22 mouse cellular contexts compared by ENCODE assay signal in the genomic region with DNA sequence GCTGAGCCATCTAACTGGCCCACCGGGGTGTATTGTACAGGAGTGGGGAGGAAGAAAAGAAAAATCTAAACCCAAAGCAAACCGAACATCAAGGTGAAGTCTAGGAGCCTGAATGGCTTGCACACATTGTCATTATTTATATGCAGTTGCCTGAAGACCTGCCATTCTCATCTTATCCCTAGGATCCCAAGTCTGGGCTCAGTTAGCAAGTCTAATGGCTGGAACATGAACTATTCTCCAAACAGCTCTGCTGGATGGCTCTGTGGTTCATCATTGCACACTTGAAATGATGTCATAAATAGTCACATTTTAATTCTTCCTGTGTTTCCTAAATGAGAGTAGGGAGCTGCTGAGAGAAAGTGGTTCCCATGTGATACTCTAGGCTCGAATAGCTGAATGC.
DNase-seq lines count a peak whose midpoint lies in the region; ATAC-seq and TF ChIP-seq lines count a peak whose summit lies in the region.
"Had no signal": no experiment of that assay in that cellular context is flagged by ENCODE, and none has a peak within 500 bp of the region (broad histone marks: within the 10 kb centered on the region; RNA-seq: fewer than 3 reads in every experiment).

No protein-coding gene starts in this region.

- H3K9ac ChIP-seq in limb, embryonic 12.5 days (replicated peaks), result no peak overlapping the region
- H3K9ac ChIP-seq in limb, embryonic 13.5 days, result no peak overlapping the region

- no peaks in the 10 kb centered on the region for H3K4me1 ChIP-seq in limb, embryonic 12.5 days (replicated peaks)
- H3K4me1 ChIP-seq in limb, embryonic 10.5 days, result no peaks in the 10 kb centered on the region
- peaks cover 4% of the 10 kb centered on the region; the same call in 1 of the 2 replicates for H3K4me1 ChIP-seq in embryonic fibroblast, embryonic 13.5 days (ENCODE audit: control insufficient read depth, insufficient read depth, low read length)
- no peaks in the 10 kb centered on the region for H3K4me1 ChIP-seq in limb, embryonic 13.5 days
- H3K4me1 ChIP-seq in lung, adult 2 months (ENCODE audit: control insufficient read depth, insufficient read depth, low read length), result no peaks in the 10 kb centered on the region

- no peak overlapping the region for H3K27ac ChIP-seq in limb, embryonic 12.5 days
- no peak overlapping the region for H3K27ac ChIP-seq in limb, embryonic 10.5 days
- peak overlapping the region; percentile 78 for H3K27ac ChIP-seq in embryonic fibroblast, embryonic 13.5 days (ENCODE audit: insufficient read depth, low read length)
- H3K27ac ChIP-seq in limb, embryonic 13.5 days, result no peak overlapping the region

- no peak for TF ChIP-seq POLR2A in embryonic fibroblast, embryonic 13.5 days (IDR thresholded peaks at IDR 0.05; ENCODE audit: low read depth, low read length)
- TF ChIP-seq POLR2A in lung, adult 2 months (IDR thresholded peaks at IDR 0.05; ENCODE audit: borderline replicate concordance, extremely low read depth, low read depth, low read length), result no peak

- peak; percentile 68 for ATAC-seq in limb, embryonic 12.5 days (ENCODE audit: insufficient number of reproducible peaks, insufficient read depth, low FRiP score, low TSS enrichment, low read depth)
- ATAC-seq in limb, embryonic 13.5 days (ENCODE audit: low FRiP score, low read depth), result 0 out of 2 replicates have a peak, but pooled peaks have one; percentile 28
- ATAC-seq: activated CD4-positive, CD25-positive, alpha-beta regulatory T cell, adult 4 months; CD4-positive, CD25-positive, alpha-beta regulatory T cell, adult 4 months; Patski had no signal

- no peaks in the 10 kb centered on the region for H3K9me3 ChIP-seq in limb, embryonic 12.5 days
- H3K9me3 ChIP-seq in limb, embryonic 10.5 days (replicated peaks), result no peaks in the 10 kb centered on the region
- no peaks in the 10 kb centered on the region for H3K9me3 ChIP-seq in limb, embryonic 13.5 days

- no peaks in the 10 kb centered on the region for H3K27me3 ChIP-seq in limb, embryonic 12.5 days
- no peaks in the 10 kb centered on the region for H3K27me3 ChIP-seq in limb, embryonic 10.5 days (ENCODE audit: low read depth, poor library complexity, severe bottlenecking)
- peaks cover 5% of the 10 kb centered on the region; the same call in 1 of the 2 replicates for H3K27me3 ChIP-seq in limb, embryonic 13.5 days
- H3K27me3 ChIP-seq: CH12.LX, Patski had no signal

- TF ChIP-seq CTCF in embryonic fibroblast, embryonic 13.5 days (IDR thresholded peaks at IDR 0.05; ENCODE audit: borderline replicate concordance, insufficient read depth, low read length), result no peak
- TF ChIP-seq CTCF in lung, adult 2 months (IDR thresholded peaks at IDR 0.05; ENCODE audit: insufficient read depth, low read length), result no peak

- no peaks in the 10 kb centered on the region for H3K36me3 ChIP-seq in limb, embryonic 12.5 days
- no peaks in the 10 kb centered on the region for H3K36me3 ChIP-seq in limb, embryonic 10.5 days
- H3K36me3 ChIP-seq in limb, embryonic 13.5 days, result no peaks in the 10 kb centered on the region
- H3K36me3 ChIP-seq: G1E had no signal

- no peak overlapping the region for H3K4me2 ChIP-seq in limb, embryonic 12.5 days
- no peak overlapping the region for H3K4me2 ChIP-seq in limb, embryonic 13.5 days (replicated peaks)

- no peak overlapping the region for H3K4me3 ChIP-seq in limb, embryonic 12.5 days (replicated peaks)
- H3K4me3 ChIP-seq in limb, embryonic 10.5 days, result no peak overlapping the region
- H3K4me3 ChIP-seq in embryonic fibroblast, embryonic 13.5 days (ENCODE audit: insufficient read depth, low read length), result no peak overlapping the region
- no peak overlapping the region for H3K4me3 ChIP-seq in limb, embryonic 13.5 days
- no peak overlapping the region for H3K4me3 ChIP-seq in lung, adult 2 months (replicated peaks; ENCODE audit: extremely low read depth, low read depth, low read length)

- DNase-seq in limb, embryonic 10.5 days (ENCODE audit: low spot score), result no peak
- peak; percentile 57 for DNase-seq in forelimb bud, embryonic 11.5 days (ENCODE audit: low read depth, low spot score)
- no peak for DNase-seq in lung, adult 2 months
- DNase-seq in lung, postnatal 14 days, result no peak
- DNase-seq in gastrocnemius, postnatal 10 days, result no peak
- DNase-seq: adrenal gland, adult 2 months; adrenal gland, adult 8-10 months; adrenal gland, postnatal 10 days; adrenal gland, postnatal 14 days; adrenal gland, postnatal 25 days; adrenal gland, postnatal 36 days; B cell, adult 2 months; cerebellum, adult 11 months; cerebellum, adult 11-12 months had no signal

- WGBS in limb, embryonic 12.5 days, result 59% methylated on average over 3 of the region's 3 CpGs
- 84% methylated on average over 3 of the region's 3 CpGs for WGBS in limb, embryonic 10.5 days
- 58% methylated on average over 3 of the region's 3 CpGs for WGBS in limb, embryonic 13.5 days
- WGBS in lung, adult 2 months, result 76% methylated on average over 3 of the region's 3 CpGs
